Mouse (Mus musculus) spleen, postnatal 14 days (tissue): Measurements from ENCODE around the gene Zranb1.

Experiments
- DNase-seq, 2 experiments: peaks; one replicate each; pipeline ENCODE4 v3.0.0; 2021 to 2022; ENCODE audit warnings: low spot score in 2 of 2

The Zranb1 gene

GRCm38 (mm10) chr7:133001388-133001787 is 70.4 kb downstream of the Zranb1 start:
- DNase-seq, result no peak

- no peak for DNase-seq
Observed at GRCm38 (mm10) chr7:133002271-133002670, 71.3 kb downstream of the Zranb1 start.

- DNase-seq, result peak; percentile 41 to 67
Observed at GRCm38 (mm10) chr7:133003421-133003820, 72.5 kb downstream of the Zranb1 start.

GRCm38 (mm10) chr7:133005772-133006171 is 74.8 kb downstream of the Zranb1 start:
- DNase-seq, result no peak

GRCm38 (mm10) chr7:133007343-133007742 is 76.4 kb downstream of the Zranb1 start:
- no peak for DNase-seq

GRCm38 (mm10) chr7:133008663-133009062 is 77.7 kb downstream of the Zranb1 start:
- DNase-seq, result no peak

- DNase-seq, result no peak
Observed at GRCm38 (mm10) chr7:133009676-133010075, 78.7 kb downstream of the Zranb1 start.

GRCm38 (mm10) chr7:133010477-133010876 is 79.5 kb downstream of the Zranb1 start:
- no peak for DNase-seq

GRCm38 (mm10) chr7:133011191-133011590 is 80.2 kb downstream of the Zranb1 start:
- DNase-seq, result no peak

GRCm38 (mm10) chr7:133011611-133012010 is 80.7 kb downstream of the Zranb1 start:
- no peak for DNase-seq

GRCm38 (mm10) chr7:133012637-133013366 is 81.9 kb downstream of the Zranb1 start:
- no peak for DNase-seq

GRCm38 (mm10) chr7:133013923-133014322 is 83.0 kb downstream of the Zranb1 start:
- no peak for DNase-seq

- DNase-seq, result no peak
Observed at GRCm38 (mm10) chr7:133014631-133015030, 83.7 kb downstream of the Zranb1 start.

- DNase-seq, result no peak
Observed at GRCm38 (mm10) chr7:133015416-133016070, 84.6 kb downstream of the Zranb1 start.

GRCm38 (mm10) chr7:133018961-133019360 is 88.0 kb downstream of the Zranb1 start:
- no peak for DNase-seq

GRCm38 (mm10) chr7:133019481-133020020 is 88.6 kb downstream of the Zranb1 start:
- DNase-seq, result no peak

- no peak for DNase-seq
Observed at GRCm38 (mm10) chr7:133024694-133025093, 93.8 kb downstream of the Zranb1 start.

GRCm38 (mm10) chr7:133027930-133028329 is 97.0 kb downstream of the Zranb1 start:
- no peak for DNase-seq

GRCm38 (mm10) chr7:133029004-133029403 is 98.1 kb downstream of the Zranb1 start:
- DNase-seq, result no peak

GRCm38 (mm10) chr7:133029496-133030047 is 98.6 kb downstream of the Zranb1 start:
- DNase-seq, result no peak

GRCm38 (mm10) chr7:133032589-133033203 is 101.8 kb downstream of the Zranb1 start:
- DNase-seq, result peak in 1 of 2 experiments; percentile 13

GRCm38 (mm10) chr7:133035901-133036300 is 105.0 kb downstream of the Zranb1 start:
- DNase-seq, result no peak
